Mouse (Mus musculus): ENCODE measurements around the gene Lrrc61. TPM values are rescaled to one million over a fixed set of nuclear protein-coding genes. Genes with fewer than 3 reads are reported as not detected.
A peak's percentile ranks its signal among the peaks of the same experiment; 100 is the strongest.

Lrrc61 gene
- total and polyA plus RNA-seq, 2 experiments from 2014 or later = 3.8 to 7.6 TPM

DNA sequence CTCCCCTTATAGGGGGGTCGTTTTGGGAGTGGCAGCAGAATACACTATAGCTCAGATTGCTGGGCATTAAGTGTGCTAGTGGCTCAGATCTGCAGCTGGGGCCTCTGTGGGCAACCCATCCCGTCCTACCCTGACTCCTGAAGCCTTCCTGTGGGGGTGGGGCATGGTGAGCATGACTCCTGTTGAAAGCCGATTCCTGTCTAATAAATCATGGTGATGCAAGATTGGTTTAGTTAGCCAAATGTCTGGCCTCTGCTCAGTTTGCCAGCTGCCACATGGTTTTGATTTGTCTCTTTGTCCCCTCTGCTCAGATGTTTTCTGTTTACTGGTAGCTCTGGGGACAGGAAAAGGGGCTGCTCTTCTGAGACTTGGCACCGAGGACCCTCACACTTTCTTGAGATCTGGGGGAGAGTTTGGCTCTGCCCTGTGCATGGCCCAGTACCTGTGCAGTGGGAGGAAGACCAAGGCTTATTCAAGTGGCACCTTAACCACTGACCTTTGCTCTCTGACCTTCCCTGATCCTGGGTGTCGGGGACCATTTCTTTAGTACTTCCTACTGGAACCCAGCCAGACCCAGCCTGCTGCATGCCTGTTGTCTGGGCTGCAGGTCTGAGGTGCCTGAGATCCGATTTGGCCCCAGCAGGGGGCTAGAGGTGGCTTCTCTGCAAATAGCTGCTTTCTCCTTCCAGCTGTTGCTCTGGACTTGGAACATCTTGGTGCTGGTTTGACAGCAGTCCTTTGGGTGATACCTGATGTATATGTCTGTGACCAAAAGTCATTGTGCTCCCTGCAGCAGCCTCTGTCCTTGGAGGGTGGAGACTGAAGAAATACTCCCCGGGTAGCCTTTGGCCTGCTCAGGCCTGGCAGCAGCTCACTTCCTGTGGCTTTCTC, 12.8 kb upstream of the Lrrc61 start:
- Histone ChIP-seq H3K9me3 (replicated peaks; ENCODE audit: control insufficient read depth, low read length) (no peaks in the 10 kb centered on the region), H3K9ac (replicated peaks; ENCODE audit: low read depth, low read length) (no peak overlapping the region), H3K4me2 (ENCODE audit: low read depth, low read length) (no peak overlapping the region), H3K27me3 (ENCODE audit: control insufficient read depth, insufficient read depth, low read length) (no peaks in the 10 kb centered on the region), H3K4me3 (ENCODE audit: low read depth, low read length) (no peak overlapping the region), H3K36me3 (replicated peaks; ENCODE audit: control insufficient read depth, insufficient read depth, low read length) (no peaks in the 10 kb centered on the region), H3K4me1 (ENCODE audit: control insufficient read depth, insufficient read depth) (peaks cover 6% of the 10 kb centered on the region; the same call in 1 of the 2 replicates), H3K27ac (ENCODE audit: low read depth) (no peak overlapping the region)
- 43% methylated on average over 7 of the region's 7 CpGs for WGBS
- no peak for DNase-seq (ENCODE audit: low spot score)
- TF ChIP-seq CTCF (IDR thresholded peaks at IDR 0.05; ENCODE audit: low read depth) (no peak), EP300 (IDR thresholded peaks at IDR 0.05; ENCODE audit: low read depth) (no peak)
- ATAC-seq (ENCODE audit: insufficient read depth, low read depth) = no peak

DNA sequence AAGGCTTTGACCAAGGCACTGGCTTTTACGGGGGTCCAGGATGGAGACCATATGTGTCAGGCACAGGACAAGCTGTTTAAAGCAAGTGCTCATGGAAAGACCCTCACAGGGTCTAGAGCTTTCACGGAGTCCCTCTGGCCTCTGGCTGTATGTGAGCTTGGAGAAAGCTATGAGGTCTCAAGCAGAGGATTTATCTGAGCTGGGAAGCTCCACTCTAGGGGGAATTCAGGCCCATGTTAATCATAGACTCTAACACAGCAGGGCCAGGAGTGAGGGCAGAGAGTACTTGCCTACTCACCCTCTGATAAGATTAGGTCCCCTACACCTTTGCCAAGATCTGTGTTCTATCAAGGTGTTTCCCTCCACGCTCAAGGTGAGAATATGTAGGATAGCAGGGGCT, 12.0 kb upstream of the Lrrc61 start:
- 78% methylated on average over 3 of the region's 3 CpGs for WGBS

DNA sequence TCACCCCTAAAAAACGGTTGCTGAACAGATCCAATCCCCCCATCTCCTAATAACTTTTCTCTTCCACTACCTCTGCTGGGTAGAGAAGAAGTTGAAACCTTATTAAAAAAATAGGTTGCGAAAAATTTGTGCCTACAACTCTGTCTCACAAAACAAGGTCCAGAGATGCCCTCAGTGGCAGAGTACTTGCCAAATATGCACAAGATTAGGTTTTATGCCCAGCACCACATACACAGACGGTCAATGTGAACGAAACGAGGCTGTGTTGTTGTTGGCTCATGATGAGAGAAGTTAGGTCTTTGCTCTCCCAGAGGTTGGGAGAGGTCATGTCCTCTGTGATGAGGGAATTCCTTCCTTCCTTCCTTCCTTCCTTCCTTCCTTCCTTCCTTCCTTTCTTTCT, 9.3 kb upstream of the Lrrc61 start:
- Histone ChIP-seq H3K4me2 (ENCODE audit: low read depth, low read length) (no peak overlapping the region), H3K27me3 (ENCODE audit: control insufficient read depth, insufficient read depth, low read length) (no peaks in the 10 kb centered on the region), H3K9ac (replicated peaks; ENCODE audit: low read depth, low read length) (no peak overlapping the region), H3K27ac (ENCODE audit: low read depth) (no peak overlapping the region), H3K4me3 (ENCODE audit: low read depth, low read length) (no peak overlapping the region), H3K4me1 (ENCODE audit: control insufficient read depth, insufficient read depth) (no peaks in the 10 kb centered on the region), H3K9me3 (replicated peaks; ENCODE audit: control insufficient read depth, low read length) (no peaks in the 10 kb centered on the region), H3K36me3 (replicated peaks; ENCODE audit: control insufficient read depth, insufficient read depth, low read length) (no peaks in the 10 kb centered on the region)
- no peak for ATAC-seq (ENCODE audit: insufficient read depth, low read depth)
- DNase-seq (ENCODE audit: low spot score) = no peak
- TF ChIP-seq CTCF (IDR thresholded peaks at IDR 0.05; ENCODE audit: low read depth) = no peak
- no peak for TF ChIP-seq EP300 (IDR thresholded peaks at IDR 0.05; ENCODE audit: low read depth)
- WGBS = 55% methylated on average over 5 of the region's 5 CpGs

More for the DNA sequence above, 12.0 kb upstream of the Lrrc61 start:
- H3K27me3 ChIP-seq (ENCODE audit: control insufficient read depth, insufficient read depth, low read length) = no peaks in the 10 kb centered on the region
- no peak overlapping the region for H3K9ac ChIP-seq (replicated peaks; ENCODE audit: low read depth, low read length)
- no peaks in the 10 kb centered on the region for H3K9me3 ChIP-seq (replicated peaks; ENCODE audit: control insufficient read depth, low read length)
- no peaks in the 10 kb centered on the region for H3K4me1 ChIP-seq (ENCODE audit: control insufficient read depth, insufficient read depth)
- no peaks in the 10 kb centered on the region for H3K36me3 ChIP-seq (replicated peaks; ENCODE audit: control insufficient read depth, insufficient read depth, low read length)
- H3K4me3 ChIP-seq (ENCODE audit: low read depth, low read length) = no peak overlapping the region
- TF ChIP-seq EP300 (IDR thresholded peaks at IDR 0.05; ENCODE audit: low read depth) = no peak
- no peak for TF ChIP-seq CTCF (IDR thresholded peaks at IDR 0.05; ENCODE audit: low read depth)
- DNase-seq (ENCODE audit: low spot score) (no peak), ATAC-seq (ENCODE audit: insufficient read depth, low read depth) (no peak)
- no peak overlapping the region for H3K27ac ChIP-seq (ENCODE audit: low read depth)
- no peak overlapping the region for H3K4me2 ChIP-seq (ENCODE audit: low read depth, low read length)

DNA sequence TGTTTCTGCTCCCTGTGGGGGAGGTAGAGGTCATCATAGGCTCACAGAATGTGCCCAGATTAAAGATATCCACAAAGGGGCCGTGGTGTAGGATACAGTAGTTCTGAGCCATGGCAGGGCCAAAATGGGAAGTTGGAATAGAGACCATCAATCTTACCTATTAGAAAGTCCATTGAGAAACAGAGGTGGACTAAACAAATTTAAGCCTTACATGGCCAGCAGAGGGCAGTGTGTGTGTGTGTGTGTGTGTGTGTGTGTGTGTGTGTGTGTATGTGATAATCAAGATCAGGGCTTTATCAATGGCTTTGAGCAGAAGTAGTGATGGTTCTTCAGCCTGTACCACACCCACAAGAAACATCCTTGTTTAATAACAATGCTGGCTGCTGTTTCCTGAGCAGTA, 8.3 kb upstream of the Lrrc61 start:
- DNase-seq (ENCODE audit: low spot score) (no peak), ATAC-seq (ENCODE audit: insufficient read depth, low read depth) (no peak)
- no peak overlapping the region for H3K27ac ChIP-seq (ENCODE audit: low read depth)

DNA sequence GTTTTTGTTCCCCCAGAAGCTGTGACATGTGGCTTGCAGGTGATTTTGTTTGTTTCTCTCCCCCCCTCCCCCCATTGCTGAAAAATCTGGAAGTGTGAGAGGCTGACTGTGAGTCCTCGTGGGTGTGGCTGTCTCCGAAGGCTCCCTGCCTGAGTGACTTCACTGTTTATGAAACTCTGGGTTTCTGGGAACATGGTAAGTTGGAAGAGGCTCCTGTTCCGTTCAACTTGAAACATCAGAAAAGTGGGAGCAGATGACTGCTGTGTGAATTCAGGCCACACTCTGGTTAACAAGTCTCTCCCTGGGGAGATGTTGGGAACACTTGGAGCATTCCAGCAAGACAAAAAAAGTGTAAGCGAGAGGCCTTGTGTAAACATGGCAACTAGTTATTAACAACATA, 7.7 kb upstream of the Lrrc61 start:
- WGBS = 52% methylated on average over 4 of the region's 4 CpGs
- no peak overlapping the region for H3K4me3 ChIP-seq (ENCODE audit: low read depth, low read length)
- DNase-seq (ENCODE audit: low spot score) (no peak), ATAC-seq (ENCODE audit: insufficient read depth, low read depth) (no peak)
- no peaks in the 10 kb centered on the region for H3K9me3 ChIP-seq (replicated peaks; ENCODE audit: control insufficient read depth, low read length)
- H3K36me3 ChIP-seq (replicated peaks; ENCODE audit: control insufficient read depth, insufficient read depth, low read length) = no peaks in the 10 kb centered on the region
- no peaks in the 10 kb centered on the region for H3K4me1 ChIP-seq (ENCODE audit: control insufficient read depth, insufficient read depth)
- no peak overlapping the region for H3K27ac ChIP-seq (ENCODE audit: low read depth)
- H3K4me2 ChIP-seq (ENCODE audit: low read depth, low read length) = no peak overlapping the region
- no peak overlapping the region for H3K9ac ChIP-seq (replicated peaks; ENCODE audit: low read depth, low read length)
- no peaks in the 10 kb centered on the region for H3K27me3 ChIP-seq (ENCODE audit: control insufficient read depth, insufficient read depth, low read length)
- TF ChIP-seq EP300 (IDR thresholded peaks at IDR 0.05; ENCODE audit: low read depth) = no peak
- no peak for TF ChIP-seq CTCF (IDR thresholded peaks at IDR 0.05; ENCODE audit: low read depth)

More for the DNA sequence above, 8.3 kb upstream of the Lrrc61 start:
- Histone ChIP-seq H3K36me3 (replicated peaks; ENCODE audit: control insufficient read depth, insufficient read depth, low read length) (no peaks in the 10 kb centered on the region), H3K27me3 (ENCODE audit: control insufficient read depth, insufficient read depth, low read length) (no peaks in the 10 kb centered on the region), H3K4me3 (ENCODE audit: low read depth, low read length) (no peak overlapping the region), H3K9me3 (replicated peaks; ENCODE audit: control insufficient read depth, low read length) (no peaks in the 10 kb centered on the region), H3K9ac (replicated peaks; ENCODE audit: low read depth, low read length) (no peak overlapping the region), H3K4me2 (ENCODE audit: low read depth, low read length) (no peak overlapping the region), H3K4me1 (ENCODE audit: control insufficient read depth, insufficient read depth) (no peaks in the 10 kb centered on the region)
- TF ChIP-seq EP300 (IDR thresholded peaks at IDR 0.05; ENCODE audit: low read depth) = no peak
- TF ChIP-seq CTCF (IDR thresholded peaks at IDR 0.05; ENCODE audit: low read depth) = peak; percentile 65
- 26% methylated on average over 1 of the region's 1 CpGs for WGBS

All from heart, postnatal 0 days (tissue).